Comparison of ENCODE assay signal across 15 mouse cellular contexts in the genomic region with DNA sequence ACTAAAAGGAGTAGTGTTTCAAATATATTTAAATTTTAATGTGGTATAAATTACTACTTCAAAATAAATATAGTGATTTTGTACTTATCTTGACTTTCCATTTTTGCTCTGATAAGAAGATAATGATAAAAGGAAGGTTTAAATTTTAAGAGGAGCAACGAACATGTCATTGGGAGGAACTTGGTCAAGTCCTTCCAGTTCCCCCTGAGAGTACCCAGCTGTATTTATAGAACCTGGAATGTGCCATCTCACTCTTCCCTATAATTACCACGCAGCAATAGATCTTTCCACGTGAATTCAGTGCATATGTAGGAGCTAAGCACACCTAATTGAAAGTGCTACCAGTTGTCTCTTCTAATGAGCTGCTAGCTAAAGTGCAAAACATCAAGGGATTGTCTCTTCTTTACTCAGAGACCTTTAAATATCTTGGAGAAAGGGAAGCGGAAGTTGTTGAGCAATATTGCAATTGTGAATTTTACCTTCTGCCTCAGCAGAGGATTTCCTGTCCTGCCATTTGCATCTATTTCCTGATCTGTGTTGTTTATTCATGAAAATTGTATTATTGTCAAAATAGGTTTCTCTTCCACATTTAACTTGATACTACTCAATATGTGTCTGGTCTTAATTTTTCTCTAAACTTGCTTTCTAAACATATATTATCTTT.
"Had no signal": no experiment of that assay in that cellular context is flagged by ENCODE, and none has a peak within 500 bp of the region (broad histone marks: within the 10 kb centered on the region; RNA-seq: fewer than 3 reads in every experiment).

No protein-coding gene starts in this region.

- H3K4me3 ChIP-seq: left cerebral cortex, adult 2 months; limb, embryonic 10.5 days; megakaryocyte, embryonic 14.5 days; midbrain, embryonic 15.5 days; neural tube, embryonic 13.5 days had no signal

- H3K36me3 ChIP-seq: limb, embryonic 10.5 days; midbrain, embryonic 15.5 days; neural tube, embryonic 13.5 days had no signal

- ATAC-seq: midbrain, embryonic 15.5 days had no signal

- H3K9ac ChIP-seq: liver, embryonic 14.5 days; lung, embryonic 14.5 days; midbrain, embryonic 15.5 days; neural tube, embryonic 13.5 days had no signal

- H3K27ac ChIP-seq: left cerebral cortex, adult 2 months; limb, embryonic 10.5 days; liver, embryonic 14.5 days; midbrain, embryonic 15.5 days; neural tube, embryonic 13.5 days had no signal

- DNase-seq: kidney, adult 11 months; kidney, postnatal 36 days; lung, embryonic 14.5 days; lung, postnatal 14 days; retina, postnatal 1 day; right cerebral cortex, postnatal 4 days; spleen, adult 18-20 months; thymus, adult 2 months; thymus, postnatal 25 days had no signal

- H3K4me1 ChIP-seq: limb, embryonic 10.5 days; midbrain, embryonic 15.5 days; neural tube, embryonic 13.5 days had no signal

- H3K27me3 ChIP-seq: megakaryocyte, embryonic 14.5 days; midbrain, embryonic 15.5 days; neural tube, embryonic 13.5 days had no signal
